In genomic region chr4:130140992-130141402, GRCm38 (mm10) we compare ENCODE assay signal across 12 mouse cellular contexts. TPM values are rescaled to one million over a fixed set of nuclear protein-coding genes. Genes with fewer than 3 reads are reported as not detected.
DNase-seq lines count a peak whose midpoint lies in the region; ATAC-seq and TF ChIP-seq lines count a peak whose summit lies in the region.
"Had no signal": no experiment of that assay in that cellular context is flagged by ENCODE, and none has a peak within 500 bp of the region (broad histone marks: within the 10 kb centered on the region; RNA-seq: fewer than 3 reads in every experiment).

No protein-coding gene starts in this region.

- no peaks in the 10 kb centered on the region for H3K9me3 ChIP-seq in kidney, embryonic 15.5 days (replicated peaks)
- H3K9me3 ChIP-seq: limb, embryonic 15.5 days had no signal

- ATAC-seq in kidney, embryonic 15.5 days (replicated peaks; ENCODE audit: low FRiP score): no peak
- ATAC-seq: Patski had no signal

- H3K4me3 ChIP-seq in cerebellum, adult 2 months (replicated peaks; ENCODE audit: insufficient read depth, low read depth, low read length): no peak overlapping the region
- no peak overlapping the region for H3K4me3 ChIP-seq in thymus, adult 2 months (ENCODE audit: control insufficient read depth, insufficient read depth, low read length)
- no peak overlapping the region for H3K4me3 ChIP-seq in kidney, embryonic 15.5 days (replicated peaks)
- H3K4me3 ChIP-seq: limb, embryonic 15.5 days had no signal

- H3K36me3 ChIP-seq in thymus, adult 2 months (ENCODE audit: control insufficient read depth, insufficient read depth, low read length): no peaks in the 10 kb centered on the region
- no peaks in the 10 kb centered on the region for H3K36me3 ChIP-seq in kidney, embryonic 15.5 days
- H3K36me3 ChIP-seq: limb, embryonic 15.5 days had no signal

- H3K27me3 ChIP-seq in cerebellum, adult 2 months (ENCODE audit: control insufficient read depth, insufficient read depth, low read length): no peaks in the 10 kb centered on the region; the same call in 1 of the 2 replicates
- no peaks in the 10 kb centered on the region; the same call in 1 of the 2 replicates for H3K27me3 ChIP-seq in thymus, adult 2 months (ENCODE audit: control insufficient read depth, insufficient read depth, low read length)
- peaks cover 76% of the 10 kb centered on the region for H3K27me3 ChIP-seq in kidney, embryonic 15.5 days
- H3K27me3 ChIP-seq: Patski had no signal

- H3K4me1 ChIP-seq in cerebellum, adult 2 months (ENCODE audit: control insufficient read depth, insufficient read depth, low read length): 0 out of 2 replicates have a peak, but pooled peaks cover 3% of the 10 kb centered on the region
- no peaks in the 10 kb centered on the region for H3K4me1 ChIP-seq in thymus, adult 2 months (replicated peaks; ENCODE audit: control insufficient read depth, insufficient read depth, low read length)
- H3K4me1 ChIP-seq in kidney, embryonic 15.5 days: peaks cover 16% of the 10 kb centered on the region

- H3K4me2 ChIP-seq in kidney, embryonic 15.5 days: no peak overlapping the region
- H3K4me2 ChIP-seq: limb, embryonic 15.5 days had no signal

- no peak for TF ChIP-seq CTCF in cerebellum, adult 2 months (IDR thresholded peaks at IDR 0.05; ENCODE audit: borderline replicate concordance, insufficient read depth, low read depth, low read length)
- no peak for TF ChIP-seq CTCF in thymus, adult 2 months (IDR thresholded peaks at IDR 0.05; ENCODE audit: borderline replicate concordance, control insufficient read depth, extremely low read depth, insufficient read depth, low read length, poor library complexity)

- WGBS in cerebellum, adult 2 months: 21% methylated on average over 9 of the region's 9 CpGs
- 55% methylated on average over 9 of the region's 9 CpGs for WGBS in thymus, adult 2 months
- WGBS in kidney, embryonic 15.5 days: 59% methylated on average over 9 of the region's 9 CpGs

- DNase-seq in cerebellum, postnatal 14 days: peak; percentile 43 to 69
- no peak for DNase-seq in cerebellum, adult 2 months
- peak; percentile 44 to 66 for DNase-seq in layer of hippocampus, adult 18-20 months (ENCODE audit: low spot score in 2 of 2)
- peak; percentile 72 for DNase-seq in left cerebral cortex, postnatal 4 days
- DNase-seq in right cerebral cortex, adult 2 months (ENCODE audit: low spot score in 2 of 2): peak; percentile 65 to 77
- DNase-seq in thymus, adult 2 months: no peak
- DNase-seq in adrenal gland, postnatal 36 days: no peak

- intact Hi-C loops in left cerebral cortex, postnatal 4 days (cut with DNase I): no loop called here

- H3K27ac ChIP-seq in cerebellum, adult 2 months (ENCODE audit: insufficient read depth, low read length): no peak overlapping the region
- no peak overlapping the region for H3K27ac ChIP-seq in thymus, adult 2 months (ENCODE audit: control insufficient read depth, insufficient read depth, low read length)
- no peak overlapping the region for H3K27ac ChIP-seq in kidney, embryonic 15.5 days
- H3K27ac ChIP-seq: limb, embryonic 15.5 days had no signal

- no peak overlapping the region for H3K9ac ChIP-seq in kidney, embryonic 15.5 days
- H3K9ac ChIP-seq: limb, embryonic 15.5 days had no signal

- no peak for TF ChIP-seq POLR2A in cerebellum, adult 2 months (IDR thresholded peaks at IDR 0.05; ENCODE audit: borderline replicate concordance, insufficient read depth, low read length)
- no peak for TF ChIP-seq POLR2A in thymus, adult 2 months (IDR thresholded peaks at IDR 0.05; ENCODE audit: control insufficient read depth, extremely low read depth, insufficient read depth, low read length, poor library complexity)

RNA-seq across cellular contexts. Expression of gene Hcrtr1, which starts 1.8 kb away (rescaled TPM):
- 4.3 and 5.2 TPM in 2 replicates for polyA plus RNA-seq in cerebellum, adult 2 months (2012; rRNA removed)
- total RNA-seq in layer of hippocampus, adult 18-20 months (2021): 1 to 10 TPM; 1.6 to 2.3 TPM
- 1 to 10 TPM; 1.9 to 3.6 TPM for total RNA-seq in left cerebral cortex, postnatal 4 days (2021)
- polyA plus RNA-seq in thymus, adult 2 months (2012; rRNA removed): 0.30 and 1.1 TPM in 2 replicates
- total RNA-seq in adrenal gland, postnatal 36 days (2021): under 1 TPM; 0.40 to 0.46 TPM
- 0.17 and 0.62 TPM in 2 replicates for polyA plus RNA-seq in kidney, embryonic 15.5 days (2015; fragmentation: Nextera tagmentation; extraction: Ambion mirVana)
- total RNA-seq: megakaryocyte progenitor cell, adult 5-6 weeks had no signal
- polyA plus RNA-seq: heart, postnatal 0 days had no signal

RNA-seq across cellular contexts. Expression of gene Tinagl1, which starts 33.9 kb away (rescaled TPM):
- polyA plus RNA-seq in cerebellum, adult 2 months (2012; rRNA removed): 12.8 and 13.4 TPM in 2 replicates
- 10 to 100 TPM; 12.5 to 15.9 TPM for total RNA-seq in layer of hippocampus, adult 18-20 months (2021)
- total RNA-seq in left cerebral cortex, postnatal 4 days (2021): 1 to 10 TPM; 1.6 to 2.5 TPM
- polyA plus RNA-seq in thymus, adult 2 months (2012; rRNA removed): 32.7 and 40.3 TPM in 2 replicates
- total RNA-seq in adrenal gland, postnatal 36 days (2021): 100 to 1,000 TPM; 103 to 217 TPM
- 51.0 and 62.7 TPM in 2 replicates for polyA plus RNA-seq in kidney, embryonic 15.5 days (2015; fragmentation: Nextera tagmentation; extraction: Ambion mirVana)

RNA-seq across cellular contexts. Expression of gene Pef1, which starts 38.6 kb away (rescaled TPM):
- polyA plus RNA-seq in cerebellum, adult 2 months (2012; rRNA removed): 89.3 and 90.2 TPM in 2 replicates
- total RNA-seq in layer of hippocampus, adult 18-20 months (2021): 10 to 100 TPM; 71.9 to 72.0 TPM
- total RNA-seq in left cerebral cortex, postnatal 4 days (2021): 10 to 100 TPM; 33.8 to 36.1 TPM
- polyA plus RNA-seq in thymus, adult 2 months (2012; rRNA removed): 103 and 105 TPM in 2 replicates
- total RNA-seq in adrenal gland, postnatal 36 days (2021): 10 to 100 TPM; 74.4 to 84.0 TPM
- polyA plus RNA-seq in kidney, embryonic 15.5 days (2015; fragmentation: Nextera tagmentation; extraction: Ambion mirVana): 68.9 and 75.1 TPM in 2 replicates

Comparison
In these comparisons a context has a peak if more than half of its experiments do, and no peak if none do; other contexts are left out.
1. DNase-seq: peak in cerebellum, postnatal 14 days (2 of 2), layer of hippocampus, adult 18-20 months (2 of 2), left cerebral cortex, postnatal 4 days (single experiment) and right cerebral cortex, adult 2 months (2 of 2); none in cerebellum, adult 2 months (0 of 2), thymus, adult 2 months (single experiment) and adrenal gland, postnatal 36 days (0 of 2).
2. RNA of gene Tinagl1, which starts 33.9 kb away (total RNA-seq): 103 to 217 TPM in adrenal gland, postnatal 36 days; 12.5 to 15.9 TPM in layer of hippocampus, adult 18-20 months and 1.6 to 2.5 TPM in left cerebral cortex, postnatal 4 days; every median in the first group is over 4 times any median in the second.